Mouse (Mus musculus) ES-E14 (cell line): ENCODE data around the gene Spint4.

Experiments
- CHD2 ChIP-seq: IDR thresholded peaks from 2 replicates; pipeline ENCODE4 v1.6.1; 2014; ENCODE audit warnings: mild to moderate bottlenecking, low read depth, low read length, inconsistent platforms
- HCFC1 ChIP-seq: IDR thresholded peaks from 2 replicates; pipeline ENCODE4 v1.6.1; 2012; ENCODE audit warnings: low read length, inconsistent platforms, borderline replicate concordance; ENCODE audit not compliant: insufficient read depth
- MAFK ChIP-seq: IDR thresholded peaks from 2 replicates; pipeline ENCODE4 v1.6.1; 2014; ENCODE audit warnings: mild to moderate bottlenecking, low read depth, low read length, inconsistent platforms; ENCODE audit not compliant: insufficient read depth
- ZNF384 ChIP-seq: IDR thresholded peaks from 2 replicates; pipeline ENCODE4 v1.6.1; 2012; ENCODE audit warnings: low read depth, low read length, inconsistent platforms

- TF ChIP-seq MAFK (no peak), HCFC1 (no peak), ZNF384 (no peak), CHD2 (no peak)
Measured at GRCm38 (mm10) chr2:164735446-164735845, 37.1 kb downstream of the Spint4 start.
